Mouse (Mus musculus): ENCODE data around the gene Alox12e.
"Not testable (repeated sequence)": the region's sequence is repeated elsewhere in the genome, so short reads cannot be mapped to it uniquely, and the experiment has no call there.

Alox12e gene

GRCm38 (mm10) chr11:70322528-70322927 lies at the start of gene Alox12e:
Gene Alox12e (minus strand): TSS chr11:70322628.
- in situ Hi-C loops (cut with MboI, MseI): no loop called here

GRCm38 (mm10) chr11:70368626-70369025 lies 46.2 kb upstream of the Alox12e start:
- in situ Hi-C loops (cut with MboI, MseI): not testable (repeated sequence)

- in situ Hi-C loops (cut with MboI, MseI): not testable (repeated sequence)
Observed at GRCm38 (mm10) chr11:70367701-70368100, 45.3 kb upstream of the Alox12e start.

GRCm38 (mm10) chr11:70351868-70352267 lies 29.4 kb upstream of the Alox12e start, which contains the start of gene Alox15:
Gene Alox15 (minus strand): TSS chr11:70352031.
- in situ Hi-C loops (cut with MboI, MseI): no loop called here

- in situ Hi-C loops (cut with MboI, MseI): no loop called here
Observed at GRCm38 (mm10) chr11:70348630-70349029, 26.2 kb upstream of the Alox12e start.

- in situ Hi-C loops (cut with MboI, MseI): no loop called here
Observed at GRCm38 (mm10) chr11:70347861-70348260, 25.4 kb upstream of the Alox12e start.

DNA sequence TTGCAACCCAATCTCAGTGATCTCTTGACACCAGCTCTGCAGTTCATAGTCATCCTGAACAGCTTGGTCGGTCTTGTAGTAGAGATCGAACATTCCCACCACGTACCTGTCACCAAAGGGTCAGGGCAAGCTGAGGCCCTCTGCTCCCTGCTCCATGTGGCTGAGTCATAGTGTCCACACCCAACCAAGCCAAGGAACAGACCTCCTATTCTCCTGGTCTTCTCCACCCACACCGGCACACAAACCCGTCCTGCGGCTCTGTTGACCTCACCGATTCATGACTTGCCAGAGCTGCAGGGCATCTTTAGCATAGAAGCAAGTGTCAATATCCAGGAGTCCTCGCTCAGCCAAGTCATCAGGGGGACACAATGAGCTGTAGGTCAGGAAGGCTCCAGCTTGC lies 23.1 kb upstream of the Alox12e start:
- in situ Hi-C loops (cut with MboI, MseI): no loop called here

DNA sequence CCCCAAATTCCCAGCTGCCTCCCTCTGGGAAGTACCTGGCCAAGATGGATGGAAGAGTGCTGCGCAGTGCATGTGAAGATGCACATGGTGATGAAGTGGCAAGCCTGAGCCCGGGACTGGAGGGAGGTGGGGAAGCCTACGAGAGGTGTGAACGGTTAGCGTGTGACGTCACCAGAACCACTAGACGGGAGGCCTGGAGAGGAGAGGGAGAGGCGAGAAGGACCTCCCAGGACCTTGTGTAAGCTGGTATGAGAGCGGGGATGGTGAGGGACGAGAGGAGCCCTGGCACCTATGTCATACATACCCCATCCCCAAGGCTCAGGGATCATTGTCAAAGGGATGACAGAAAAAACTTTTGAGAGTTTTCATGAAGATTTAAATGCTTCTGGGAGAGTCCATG lies 22.6 kb upstream of the Alox12e start:
- in situ Hi-C loops (cut with MboI, MseI): no loop called here

DNA sequence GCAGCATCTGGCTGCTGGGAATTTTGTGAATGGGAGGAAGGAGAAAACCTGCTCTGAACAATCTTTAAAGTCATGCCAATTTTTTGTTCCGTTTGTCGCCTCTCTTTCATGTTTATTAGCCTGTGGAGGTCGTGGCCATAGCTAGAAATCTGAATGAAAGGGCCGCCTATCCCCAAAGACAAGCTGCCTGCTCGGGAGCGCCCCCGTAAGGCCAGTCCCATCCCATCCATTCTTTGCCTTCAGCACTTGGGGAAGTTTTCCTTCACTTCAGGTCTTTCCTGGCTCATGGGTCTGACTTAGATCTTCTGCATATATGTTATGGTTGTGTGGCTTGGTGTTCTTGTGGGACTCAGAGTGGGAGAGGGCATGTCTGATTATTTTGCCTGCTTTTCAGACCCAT lies 17.1 kb upstream of the Alox12e start:
- in situ Hi-C loops (cut with MboI, MseI): no loop called here

DNA sequence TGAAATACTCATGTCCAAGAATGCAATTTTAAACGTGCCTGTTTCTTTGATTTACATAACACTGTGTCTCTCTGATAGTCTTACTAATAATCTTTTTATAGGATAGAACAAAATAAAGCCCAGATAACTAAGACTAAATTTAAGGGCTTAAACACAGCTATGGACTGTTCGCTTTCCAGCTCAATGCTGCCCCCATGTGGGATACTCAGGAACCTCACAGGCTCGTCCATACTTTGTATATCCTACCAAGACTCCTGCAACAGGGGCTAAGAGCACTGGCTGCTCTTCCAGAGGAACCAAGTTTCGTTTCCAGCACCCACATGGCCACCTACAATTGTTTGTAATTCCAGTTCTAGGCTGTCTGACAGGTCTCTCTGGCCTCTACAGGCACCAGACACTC lies 12.0 kb upstream of the Alox12e start:
- in situ Hi-C loops (cut with MboI, MseI): no loop called here

GRCm38 (mm10) chr11:70324726-70325125 lies 2.3 kb upstream of the Alox12e start:
- in situ Hi-C loops (cut with MboI, MseI): no loop called here

DNA sequence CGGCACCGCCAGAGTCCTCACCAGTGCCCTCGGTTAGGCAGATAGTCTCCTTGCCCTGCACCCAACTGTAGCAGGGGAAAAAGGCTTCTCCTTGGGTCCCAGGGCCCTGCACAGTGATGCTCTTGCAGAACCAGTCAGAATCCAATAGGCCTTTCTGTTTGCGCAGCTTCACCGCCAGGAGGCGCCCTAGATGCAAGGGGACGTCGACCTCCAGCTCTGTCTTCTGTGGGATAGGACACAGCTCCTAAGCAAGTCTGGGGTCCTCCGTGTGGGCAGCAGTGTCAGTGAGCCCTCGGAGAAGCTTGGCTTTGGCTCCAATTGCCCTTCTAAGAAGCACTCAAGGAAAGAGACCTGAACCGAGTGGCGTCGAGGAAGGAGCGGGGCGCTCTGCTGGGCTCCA lies 764 bp downstream of the Alox12e start:
- in situ Hi-C loops (cut with MboI, MseI): no loop called here

GRCm38 (mm10) chr11:70319614-70320013 lies 2.8 kb downstream of the Alox12e start:
- in situ Hi-C loops (cut with MboI, MseI): loop anchor here (5.0 kb wide), 1 partner anchor 87 kb away; no protein-coding TSS in a partner anchor

- in situ Hi-C loops (cut with MboI, MseI): no loop called here
Observed at GRCm38 (mm10) chr11:70313833-70314232, 8.6 kb downstream of the Alox12e start.

GRCm38 (mm10) chr11:70309341-70309740 lies 13.1 kb downstream of the Alox12e start:
- in situ Hi-C loops (cut with MboI, MseI): no loop called here

- in situ Hi-C loops (cut with MboI, MseI): no loop called here
Observed at GRCm38 (mm10) chr11:70308296-70308695, 14.1 kb downstream of the Alox12e start.

- in situ Hi-C loops (cut with MboI, MseI): no loop called here
Observed at GRCm38 (mm10) chr11:70306159-70306558, 16.3 kb downstream of the Alox12e start.

- in situ Hi-C loops (cut with MboI, MseI): no loop called here
Observed at GRCm38 (mm10) chr11:70302293-70302692, 20.1 kb downstream of the Alox12e start.

GRCm38 (mm10) chr11:70297836-70298454 lies 24.5 kb downstream of the Alox12e start:
- in situ Hi-C loops (cut with MboI, MseI): loop anchor here (25.0 kb wide), 1 partner anchor 989 kb away; no protein-coding TSS in a partner anchor

- in situ Hi-C loops (cut with MboI, MseI): loop anchor here (25.0 kb wide), 1 partner anchor 990 kb away; no protein-coding TSS in a partner anchor
Observed at GRCm38 (mm10) chr11:70297405-70297804, 25.0 kb downstream of the Alox12e start.

DNA sequence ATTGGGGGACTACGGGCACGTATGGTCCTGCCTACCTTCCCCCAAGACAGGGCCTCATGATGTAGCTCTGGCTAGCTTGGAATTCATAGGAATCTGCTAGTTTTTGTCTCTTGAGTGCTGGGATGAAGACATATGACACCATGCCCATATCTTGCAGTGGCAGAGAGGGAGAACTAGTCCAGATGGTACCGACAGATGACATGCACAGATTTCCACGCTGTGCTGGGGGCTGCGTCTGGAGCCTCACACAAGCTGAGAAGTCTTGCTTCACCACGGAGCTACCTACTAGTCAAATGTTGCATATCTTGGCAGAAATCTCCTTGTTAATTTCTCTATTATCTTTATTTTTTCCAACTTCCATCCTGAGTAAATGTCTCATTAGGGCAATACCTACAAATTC lies 28.5 kb downstream of the Alox12e start:
- in situ Hi-C loops (cut with MboI, MseI): loop anchor here (25.0 kb wide), 1 partner anchor 993 kb away; no protein-coding TSS in a partner anchor

- in situ Hi-C loops (cut with MboI, MseI): loop anchor here (25.0 kb wide), 1 partner anchor 996 kb away; no protein-coding TSS in a partner anchor
Observed at GRCm38 (mm10) chr11:70291235-70291634, 31.2 kb downstream of the Alox12e start.

DNA sequence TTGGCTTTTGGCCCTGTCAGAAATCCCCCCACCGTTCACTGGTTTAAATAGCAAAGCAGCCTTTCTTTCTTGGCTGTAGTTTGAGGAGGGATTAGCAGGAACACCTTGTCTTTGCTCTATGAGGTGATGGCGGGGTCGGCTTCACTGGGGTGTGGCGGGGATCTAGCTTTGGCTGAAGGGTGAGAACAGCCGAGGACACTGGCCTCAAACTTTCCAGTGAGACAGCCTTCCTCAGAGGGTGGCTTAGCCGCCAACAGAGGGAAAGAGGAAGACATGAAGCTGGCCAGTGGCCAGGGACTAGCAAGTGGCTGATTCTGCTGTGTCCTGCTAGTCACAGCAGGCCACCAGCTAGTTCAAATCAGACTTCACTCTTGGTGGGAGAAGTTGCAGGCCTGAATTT lies 33.2 kb downstream of the Alox12e start:
- in situ Hi-C loops (cut with MboI, MseI): loop anchor here (25.0 kb wide), 1 partner anchor 998 kb away; no protein-coding TSS in a partner anchor
